Mouse (Mus musculus) induced T-regulatory cell, adult 2 months (primary cell): ENCODE data around the gene Mlkl.
"Not testable (repeated sequence)": the region's sequence is repeated elsewhere in the genome, so short reads cannot be mapped to it uniquely, and the experiment has no call there.

Source experiments
- DNase-seq: peaks from one replicate; pipeline ENCODE4 v3.0.0-alpha.2; 2012; ENCODE audit warnings: low read depth

The Mlkl gene

DNA sequence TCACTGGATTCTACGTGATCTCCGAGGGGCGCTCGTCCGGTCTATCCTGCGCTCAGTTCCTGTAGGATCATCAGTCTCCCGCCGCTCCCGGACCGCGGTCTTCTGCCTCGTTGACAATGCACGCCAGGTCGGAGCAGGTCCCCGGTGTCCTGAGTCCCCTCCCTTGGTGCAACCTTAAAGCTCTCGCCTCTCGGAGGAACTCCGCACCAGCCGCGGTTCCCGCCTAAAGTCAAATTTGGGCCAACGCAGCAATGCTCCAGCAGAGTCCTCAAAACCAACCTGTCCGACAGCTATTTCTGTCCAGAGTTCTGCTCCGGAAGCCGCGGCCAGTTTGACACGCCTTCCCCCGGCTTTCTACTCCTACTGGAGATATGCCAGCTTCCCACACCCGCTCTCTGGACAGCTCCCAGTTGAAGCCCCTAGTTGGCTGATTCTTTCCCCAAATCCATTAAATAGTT lies at the start of gene Mlkl:
Gene Mlkl (minus strand): TSS at position 288 of the 458 bp plus-strand sequence.
- DNase-seq = peak; percentile 58

DNA sequence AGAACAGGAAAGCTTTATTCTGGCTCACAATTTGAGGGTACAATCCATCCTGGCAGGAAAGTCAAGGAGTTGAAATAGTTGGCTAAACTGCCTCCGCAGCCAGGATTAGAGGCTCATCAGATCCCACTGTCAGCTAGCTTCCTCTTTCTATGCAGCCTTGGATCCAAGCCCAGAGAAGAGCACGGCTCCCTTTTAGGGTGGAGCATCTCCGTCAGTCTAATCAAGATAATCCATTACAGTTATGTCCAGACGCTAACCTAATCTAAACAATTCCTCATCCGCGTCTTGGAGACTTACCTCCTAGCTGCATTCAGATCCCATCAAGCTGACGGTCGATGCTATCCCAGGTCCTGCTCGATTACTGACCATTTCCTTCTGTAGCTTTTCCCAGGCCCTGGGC lies 47.9 kb upstream of the Mlkl start:
- no peak for DNase-seq

DNA sequence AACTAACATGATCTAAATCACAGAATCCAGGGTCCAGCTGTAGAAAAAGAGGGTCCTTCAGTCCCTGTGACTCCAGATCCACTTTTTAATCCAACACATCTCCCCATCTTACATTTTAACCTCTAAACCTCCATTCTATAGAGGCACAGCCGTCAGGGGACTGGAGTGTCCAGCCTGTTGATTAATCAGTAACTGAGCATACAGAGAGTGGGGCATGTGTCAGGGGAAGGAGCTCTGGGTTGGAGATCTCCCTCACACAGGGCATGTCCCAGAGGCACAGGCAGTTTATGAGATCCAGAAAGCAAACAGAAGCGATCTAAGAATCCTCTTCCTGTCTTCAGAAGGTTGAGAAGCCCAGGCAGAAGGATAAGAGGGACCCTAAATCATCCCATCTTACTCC lies 46.7 kb upstream of the Mlkl start:
- DNase-seq = no peak

DNA sequence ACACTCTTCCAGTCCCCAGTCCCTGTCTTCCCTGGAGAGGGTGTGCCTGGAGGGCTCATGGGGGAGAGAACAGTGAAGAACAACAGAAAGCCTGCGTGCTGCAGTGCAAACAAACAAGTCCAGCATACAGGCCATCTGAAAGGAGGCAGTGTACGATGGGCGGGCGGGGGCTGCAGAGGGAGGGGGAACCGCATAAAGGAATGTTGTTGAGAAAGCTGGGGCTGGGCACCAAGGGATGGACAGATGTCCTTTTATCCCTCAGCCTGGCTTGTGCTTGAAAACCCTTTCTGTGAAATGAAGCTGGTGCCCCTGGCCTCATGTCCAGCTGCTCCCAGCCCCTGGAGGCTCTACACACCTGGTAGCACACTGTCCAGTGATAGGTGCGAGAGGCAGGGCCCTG lies 37.2 kb upstream of the Mlkl start:
- DNase-seq = no peak

DNA sequence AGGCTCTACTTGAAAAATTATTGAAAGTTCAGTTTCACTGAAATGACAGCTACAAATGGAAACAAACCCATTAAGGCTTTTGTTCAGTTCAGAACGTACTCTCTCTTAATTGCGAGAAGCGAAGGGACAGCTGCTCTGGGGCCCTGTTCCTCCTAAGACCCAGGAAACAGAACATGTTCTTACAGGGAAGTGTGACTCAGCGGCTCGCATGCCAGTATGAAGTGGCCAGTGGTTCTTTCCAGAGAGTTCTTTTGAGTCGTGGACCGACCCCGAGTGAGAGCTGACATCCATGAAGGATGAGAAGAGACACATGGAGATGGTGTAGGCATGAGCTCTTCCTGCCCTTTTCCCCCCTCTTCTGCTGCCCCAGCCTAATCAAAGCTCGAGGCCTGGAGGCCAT lies 31.7 kb upstream of the Mlkl start:
- no peak for DNase-seq

DNA sequence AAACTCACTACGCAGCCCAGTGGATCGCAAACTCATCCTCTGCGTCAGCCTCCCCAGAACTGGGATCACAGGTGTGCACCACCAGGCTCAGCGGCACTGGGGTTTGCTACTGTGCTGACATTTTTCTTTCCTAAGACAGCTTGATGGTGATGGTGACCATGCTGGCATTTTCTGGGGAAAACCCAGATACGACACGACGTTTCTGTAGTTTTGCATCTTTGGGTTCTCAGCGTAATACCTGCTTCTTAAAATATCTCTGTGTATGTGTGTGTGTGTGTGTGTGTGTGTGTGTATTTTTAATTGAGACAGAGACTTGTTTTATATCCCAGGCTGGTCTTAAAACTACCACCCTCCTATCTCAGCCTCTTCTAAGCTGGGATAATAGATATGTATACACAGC lies 29.4 kb upstream of the Mlkl start:
- DNase-seq = no peak

DNA sequence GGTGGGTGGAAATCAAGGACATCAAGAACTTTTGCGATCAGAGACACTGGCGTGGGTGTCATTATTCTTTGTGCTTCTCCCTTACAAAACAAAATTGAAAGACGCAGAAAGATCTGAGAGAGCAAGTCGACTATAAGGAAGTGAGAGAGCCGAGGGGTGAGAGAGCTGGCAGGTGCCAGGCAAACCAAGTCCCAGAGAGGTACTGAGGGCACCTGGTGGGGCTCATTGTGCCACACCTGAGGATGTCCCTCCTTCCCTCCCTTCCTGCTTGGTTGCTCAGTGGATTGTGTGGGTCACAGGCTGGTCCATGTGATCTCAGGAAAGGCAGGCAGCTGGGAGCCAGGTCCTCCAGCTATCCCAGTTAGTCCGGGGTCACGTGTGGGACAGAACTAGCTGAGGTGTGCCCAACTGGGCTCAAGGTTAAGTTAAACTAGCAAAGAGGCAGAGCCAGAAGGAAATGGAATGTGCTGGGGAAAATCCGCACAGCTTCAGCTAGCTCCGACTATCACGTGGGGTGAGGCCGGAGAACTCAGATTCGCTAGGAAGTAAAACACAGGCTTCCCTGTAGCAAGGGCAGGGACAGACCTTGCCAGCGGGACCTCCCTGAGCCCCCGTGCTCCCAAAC lies 28.7 kb upstream of the Mlkl start:
- DNase-seq = no peak

DNA sequence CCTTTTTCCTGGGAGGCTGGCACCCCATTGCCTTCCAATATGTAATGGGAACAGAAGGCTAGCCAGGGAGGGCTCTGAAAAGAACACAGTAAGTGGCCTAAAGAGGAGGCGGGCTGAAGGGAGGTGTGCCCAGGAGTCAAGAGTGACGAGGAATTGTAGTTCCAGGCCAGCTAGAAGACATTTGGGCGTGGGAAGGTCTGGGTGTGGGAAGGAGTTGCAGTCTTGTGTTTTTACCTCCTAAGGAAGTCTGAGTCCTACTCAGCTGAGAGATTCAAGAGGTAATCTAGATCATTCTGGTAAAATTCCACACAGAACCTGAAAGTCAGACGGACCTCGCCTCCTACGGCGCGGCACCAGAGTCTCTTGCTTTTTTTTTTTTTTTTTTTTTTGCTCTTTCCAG lies 25.5 kb upstream of the Mlkl start:
- no peak for DNase-seq

DNA sequence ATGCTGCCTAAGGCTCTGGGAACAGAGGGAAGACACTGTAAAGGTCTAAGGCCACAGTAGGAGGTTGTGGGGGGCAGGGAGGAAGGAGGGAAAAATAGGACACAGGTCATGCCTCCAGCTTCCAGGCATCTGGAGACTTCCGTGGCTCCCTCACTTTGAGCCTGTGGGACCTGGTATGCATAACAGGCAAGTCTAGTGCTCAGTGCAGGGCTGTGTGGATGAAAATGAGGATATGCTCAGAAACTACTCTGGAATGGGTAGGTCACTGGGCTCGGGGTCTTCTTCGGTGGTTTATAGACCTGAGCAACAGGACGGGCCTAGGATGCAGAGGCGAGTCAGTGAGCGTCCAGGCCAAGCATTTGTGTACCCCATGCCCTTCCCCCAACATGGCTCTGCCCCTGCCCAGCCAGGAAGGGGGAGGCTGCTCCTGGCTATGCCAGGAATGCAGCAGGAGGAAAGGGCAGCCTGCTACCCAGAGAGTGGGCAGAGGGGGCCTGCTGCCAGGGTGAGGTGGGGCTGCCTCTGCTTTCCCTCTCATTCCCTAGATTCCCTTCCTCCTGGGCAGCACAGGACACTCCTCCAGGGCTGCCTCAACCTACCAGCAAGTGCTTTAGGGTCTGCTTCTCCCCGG lies 22.7 kb upstream of the Mlkl start:
- DNase-seq = no peak

DNA sequence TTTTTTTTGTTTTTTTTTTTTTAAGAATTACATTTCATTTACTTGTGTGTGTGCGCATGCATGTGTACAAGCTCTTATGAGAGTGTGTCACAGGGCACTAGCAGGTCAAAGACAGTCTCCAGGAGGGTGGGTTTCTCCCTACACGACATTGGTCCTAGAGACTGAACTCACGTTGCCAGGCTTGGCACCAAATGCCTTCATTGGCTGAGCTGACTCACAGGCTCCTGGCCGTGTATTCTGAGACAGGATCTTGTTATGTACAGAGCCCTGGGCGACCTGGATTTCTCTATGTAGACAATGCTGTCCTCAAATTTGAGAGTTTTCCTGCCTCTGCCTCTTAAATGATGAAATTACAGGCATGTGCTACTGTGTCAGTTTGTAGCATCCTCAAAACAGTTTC lies 22.0 kb upstream of the Mlkl start:
- DNase-seq = no peak

DNA sequence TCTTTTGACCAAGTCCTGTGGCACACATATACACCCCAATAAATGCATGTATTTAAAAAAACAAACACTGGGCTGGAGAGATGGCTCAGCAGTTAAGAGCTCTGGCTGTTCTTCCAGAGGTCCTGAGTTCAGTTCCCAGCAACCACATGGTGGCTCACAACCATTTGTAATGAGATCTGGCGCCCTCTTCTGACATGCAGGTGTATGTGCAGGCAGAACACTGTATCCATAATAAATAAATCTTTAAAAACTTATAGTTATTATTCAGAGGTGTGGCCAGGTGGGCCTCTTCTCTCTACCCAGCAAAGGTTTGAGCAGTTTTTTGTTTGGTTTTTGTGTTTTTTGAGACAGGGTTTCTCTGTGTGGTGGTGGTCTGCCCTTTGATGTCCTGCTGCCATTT lies 20.9 kb upstream of the Mlkl start:
- no peak for DNase-seq

DNA sequence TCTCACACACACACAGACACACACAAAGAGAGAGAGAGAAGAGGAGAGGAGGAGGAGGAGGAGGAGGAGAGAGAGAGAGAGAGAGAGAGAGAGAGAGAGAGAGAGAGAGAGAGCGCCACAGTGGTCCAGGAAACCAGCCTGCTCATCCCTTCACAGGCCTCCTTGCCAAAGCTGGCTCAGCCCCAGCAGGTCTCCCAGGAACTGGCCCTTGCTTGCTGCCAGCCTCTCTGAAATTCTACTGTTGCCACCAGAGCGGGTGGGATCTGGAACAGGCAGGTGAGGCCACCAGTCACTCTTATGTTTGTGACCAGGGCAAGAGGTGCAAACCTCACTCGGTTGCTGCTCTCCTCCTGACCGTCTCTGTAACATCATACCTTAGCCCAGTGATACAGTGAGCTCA lies 19.5 kb upstream of the Mlkl start:
- DNase-seq = no peak

DNA sequence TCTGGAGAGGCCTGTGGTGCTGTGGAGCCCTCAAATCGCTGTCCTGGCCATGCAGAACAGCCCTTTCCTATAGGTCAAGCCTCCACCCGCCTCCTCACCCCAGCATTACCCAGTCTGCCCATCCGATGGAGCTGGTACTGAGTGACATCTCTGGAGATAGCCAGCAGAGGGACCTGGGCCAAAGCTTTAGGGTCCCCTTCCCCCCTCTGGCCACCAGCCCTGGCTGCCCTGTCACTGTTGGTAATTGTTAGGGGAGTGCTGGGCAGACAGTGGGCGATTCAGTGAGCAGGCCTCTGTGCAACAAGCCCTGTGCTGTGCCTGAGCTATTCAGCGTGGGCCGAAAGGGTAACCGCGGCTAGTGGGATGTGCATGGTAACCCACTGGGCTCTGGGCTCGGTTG lies 15.5 kb upstream of the Mlkl start:
- no peak for DNase-seq

DNA sequence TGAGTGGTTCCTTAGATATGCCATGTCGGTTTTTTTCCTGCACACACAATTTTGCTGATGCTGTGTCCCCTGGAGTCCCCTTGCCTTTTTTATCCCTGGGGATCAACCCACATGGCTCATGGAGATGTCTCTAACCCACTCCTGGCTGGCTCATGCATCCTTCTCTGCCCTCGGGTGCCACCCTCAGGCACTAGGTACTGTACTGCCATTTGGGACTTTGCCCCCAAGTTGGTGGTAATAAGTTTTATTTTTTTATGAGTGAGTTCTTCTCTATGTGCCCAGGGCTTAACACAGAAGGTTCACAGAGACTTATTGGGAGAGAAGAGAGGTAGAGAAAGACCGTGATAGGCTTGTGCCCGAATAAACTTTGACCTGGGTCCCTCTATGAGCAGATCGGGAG lies 14.3 kb upstream of the Mlkl start:
- no peak for DNase-seq

DNA sequence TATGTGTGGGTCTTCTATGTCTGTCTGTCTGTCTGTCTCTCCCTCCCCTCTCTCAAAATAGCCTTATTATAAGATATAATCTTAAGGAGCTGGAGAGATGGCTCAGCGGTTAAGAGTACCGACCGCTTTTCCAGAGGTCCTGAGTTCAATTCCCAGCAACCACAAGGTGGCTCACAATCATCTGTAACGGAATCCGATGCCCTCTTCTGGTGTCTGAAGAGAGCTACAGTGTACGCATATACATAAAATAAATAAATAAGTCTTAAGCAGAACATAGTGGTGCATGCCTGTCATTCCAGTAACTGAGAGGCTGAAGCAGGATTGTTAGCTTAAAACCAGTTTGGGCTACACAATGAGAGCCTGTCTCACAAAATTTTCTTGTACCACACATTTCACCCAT lies 12.6 kb upstream of the Mlkl start:
- DNase-seq = no peak

DNA sequence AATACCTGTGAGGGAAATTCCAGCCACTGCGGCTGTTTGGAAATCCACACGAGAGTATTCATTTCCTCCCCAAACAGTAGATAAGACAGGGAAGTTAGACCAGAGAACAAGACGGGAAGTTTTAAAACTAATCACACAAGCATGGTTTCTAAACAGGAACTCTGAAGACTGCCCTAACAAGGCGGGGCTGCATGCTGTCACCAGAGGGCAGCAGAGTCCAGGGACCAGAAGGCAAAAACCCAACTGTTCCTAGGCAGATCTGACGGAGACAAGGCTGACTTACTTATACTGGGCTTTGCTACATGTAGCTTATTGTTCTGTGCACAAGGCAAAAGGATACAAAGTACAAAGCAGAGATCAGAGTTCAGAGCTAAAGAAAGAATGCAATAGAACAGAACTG lies 5.2 kb upstream of the Mlkl start:
- DNase-seq = peak; percentile 82

DNA sequence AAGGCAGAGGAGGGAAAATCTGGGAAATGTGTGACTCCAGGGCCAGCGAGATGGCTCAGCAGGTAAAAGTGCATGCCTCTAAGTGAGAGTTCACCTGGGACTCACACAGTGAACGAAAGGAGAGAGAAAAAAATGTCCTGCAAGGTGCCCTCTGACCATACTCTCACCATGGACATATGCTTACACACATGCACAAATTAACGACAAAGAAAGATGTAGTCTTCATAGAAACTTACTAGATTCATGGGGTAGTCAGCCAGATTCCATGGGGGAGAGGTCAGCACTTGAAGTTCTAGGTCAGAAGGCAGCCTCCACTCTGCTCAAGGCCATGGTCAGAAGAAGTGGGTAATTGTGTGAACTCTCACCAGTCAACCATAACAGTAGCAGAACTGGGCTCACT lies 2.2 kb upstream of the Mlkl start:
- DNase-seq = no peak

DNA sequence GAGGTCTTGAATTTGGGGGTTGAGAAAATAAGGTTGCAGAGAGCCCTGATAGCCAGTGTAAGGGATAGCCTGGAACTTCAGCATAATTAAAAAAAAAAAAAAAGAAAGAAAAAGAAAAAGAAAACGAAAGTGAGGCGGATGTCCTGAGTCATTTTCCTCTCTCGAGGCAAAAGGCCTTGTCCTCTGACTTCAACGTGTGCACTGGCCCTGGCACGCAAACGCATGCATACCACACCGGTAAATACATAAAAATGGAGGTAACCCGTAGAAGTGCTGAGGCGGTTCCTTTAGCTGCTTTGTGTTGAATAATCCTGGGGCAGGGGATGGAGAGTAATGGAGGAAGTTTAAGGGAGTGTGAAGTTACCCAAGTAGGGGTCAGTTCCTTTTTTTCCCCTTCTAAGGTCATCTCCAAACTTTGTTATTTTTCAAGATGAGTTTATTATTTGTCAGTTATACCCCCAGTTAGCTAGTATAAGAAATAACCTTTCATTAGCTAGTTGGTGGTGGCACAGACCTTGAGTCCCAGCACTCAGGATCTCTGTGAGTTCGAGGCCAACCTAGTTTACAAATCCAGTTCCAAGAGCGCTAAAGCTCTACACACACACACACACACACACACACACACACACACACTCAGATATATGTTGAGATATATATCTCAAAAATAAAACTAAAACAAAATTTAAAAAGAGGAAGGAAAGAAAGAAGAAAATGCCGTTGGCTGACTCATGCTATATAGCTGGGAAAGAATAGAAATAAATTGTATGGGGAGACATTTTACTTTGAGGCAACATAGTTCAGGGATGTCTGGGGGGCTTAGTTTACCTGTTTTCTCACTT lies 612 bp upstream of the Mlkl start:
- DNase-seq = no peak

DNA sequence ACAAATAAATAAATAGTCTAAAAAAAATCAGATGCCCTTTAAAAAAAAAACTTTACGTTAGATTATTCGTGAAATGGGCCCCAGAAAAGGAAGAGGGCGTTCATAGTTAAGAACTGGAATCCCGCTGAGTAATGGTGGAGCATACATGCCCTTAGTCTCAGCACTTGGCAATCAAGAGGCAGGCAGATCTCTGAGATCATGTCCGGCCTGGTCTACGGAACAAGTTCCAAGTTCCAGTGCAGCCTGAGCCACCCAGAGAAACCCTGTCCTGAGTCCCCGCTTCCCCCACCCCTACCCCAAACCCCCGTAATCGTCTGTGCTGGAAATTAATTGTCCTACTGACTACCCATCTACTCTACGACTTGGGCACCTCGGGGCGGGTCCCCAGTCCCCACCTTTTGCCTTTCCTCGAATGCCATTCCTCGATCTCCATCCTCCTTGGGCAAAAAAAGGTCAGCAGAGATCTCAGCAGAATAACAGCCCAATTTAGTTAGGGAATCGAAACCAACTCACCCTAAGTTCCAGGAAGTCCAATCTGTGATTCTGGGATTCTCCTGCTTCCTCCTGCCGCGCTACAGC lies 577 bp downstream of the Mlkl start:
- peak; percentile 34 for DNase-seq

DNA sequence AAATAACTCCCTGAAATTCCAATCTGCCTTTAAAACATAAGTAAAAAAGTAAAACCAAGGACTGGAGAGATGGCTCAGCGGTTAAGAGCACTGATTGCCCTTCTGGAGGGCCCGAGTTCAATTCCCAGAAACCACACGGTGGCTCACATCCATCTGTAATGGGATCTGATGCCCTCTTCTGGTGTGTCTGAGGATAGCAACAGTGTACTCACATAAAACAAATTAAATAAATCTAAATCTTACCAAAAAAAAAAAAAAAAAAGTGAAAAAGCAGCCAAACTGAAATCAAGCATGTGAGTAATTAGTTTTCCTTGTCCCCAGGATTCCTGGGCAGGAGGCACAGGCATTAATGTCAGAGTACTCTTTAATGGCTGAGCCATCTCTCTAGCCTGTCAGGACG lies 1.3 kb downstream of the Mlkl start:
- no peak for DNase-seq

DNA sequence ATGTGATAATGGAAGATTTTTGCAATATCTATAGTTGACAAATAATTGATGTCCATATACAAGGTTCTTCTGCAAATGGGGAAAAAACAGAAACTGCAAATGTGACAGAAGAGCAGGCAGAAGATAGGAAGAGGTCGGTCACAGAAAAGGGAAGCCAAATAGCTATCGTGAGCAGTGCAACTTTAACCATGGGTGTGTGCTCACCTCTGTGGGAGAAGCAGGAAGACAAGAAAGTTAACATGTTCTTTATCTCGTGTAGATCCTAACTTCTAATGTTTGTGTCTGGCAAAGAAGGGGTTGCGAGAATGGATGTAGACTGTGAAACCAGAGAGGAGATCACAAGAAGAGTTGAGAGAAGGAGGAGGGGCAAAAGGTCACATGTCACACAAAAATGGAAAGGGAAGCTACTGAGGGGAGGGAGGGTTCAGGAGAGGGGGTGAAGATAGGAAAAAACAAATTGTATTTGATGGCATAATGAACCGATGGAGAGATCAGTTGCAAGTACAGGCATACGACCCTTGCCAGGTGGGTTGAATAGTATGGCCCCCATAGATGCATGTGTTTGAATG lies 12.7 kb downstream of the Mlkl start:
- DNase-seq = no peak

DNA sequence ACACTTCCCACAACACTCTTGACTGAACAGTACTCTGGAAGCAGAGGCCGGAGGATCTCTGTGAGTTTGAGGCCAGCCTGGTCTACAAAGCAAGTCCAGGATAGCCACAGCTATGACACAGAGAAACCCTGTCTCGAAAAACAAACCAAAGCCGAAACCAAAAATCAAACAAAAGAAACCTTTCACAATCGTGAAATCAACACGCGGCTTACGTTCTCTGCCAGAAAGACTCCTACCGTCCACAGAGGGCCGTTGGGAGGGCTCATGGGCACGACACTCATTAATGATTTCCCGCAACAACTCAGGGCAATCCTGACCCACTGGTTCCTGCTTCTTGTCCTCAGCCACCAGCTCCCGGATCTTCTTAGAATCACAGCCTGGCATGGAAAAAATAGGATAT lies 23.2 kb downstream of the Mlkl start:
- DNase-seq = no peak

DNA sequence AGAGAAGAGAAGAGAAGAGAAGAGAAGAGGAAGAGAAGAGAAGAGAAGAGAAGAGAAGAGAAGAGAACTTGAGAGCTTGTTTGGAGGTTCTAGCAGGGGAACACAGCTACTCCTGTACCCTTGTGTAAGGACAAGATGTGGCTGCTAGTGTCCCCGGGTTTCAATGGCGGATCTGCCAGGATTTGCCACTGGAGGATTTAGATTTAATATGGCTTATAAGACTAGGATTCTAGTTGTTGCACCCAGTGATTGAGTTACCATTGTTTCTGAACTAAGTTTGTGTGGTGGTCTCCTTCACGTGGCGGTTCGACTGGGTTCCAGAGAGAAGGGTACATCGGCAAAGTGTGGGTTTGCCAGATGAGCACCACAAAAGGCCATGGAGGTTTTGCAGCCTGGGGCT lies 24.0 kb downstream of the Mlkl start:
- not testable (repeated sequence) for DNase-seq
